Mouse (Mus musculus): ENCODE data around the gene Htra2. TPM values are rescaled to one million over a fixed set of nuclear protein-coding genes. Genes with fewer than 3 reads are reported as not detected.

Gene Htra2
- polyA plus RNA-seq, 1 experiment from 2014 or later = 74.1 TPM

GRCm38 (mm10) chr6:83044742-83045141, 10.3 kb downstream of the Htra2 start:
- no peaks in the 10 kb centered on the region for H3K4me1 ChIP-seq
- H3K4me2 ChIP-seq (replicated peaks) = no peak overlapping the region
- H3K9me3 ChIP-seq = no peaks in the 10 kb centered on the region
- no peaks in the 10 kb centered on the region for H3K27me3 ChIP-seq
- no peak overlapping the region for H3K4me3 ChIP-seq
- ATAC-seq (ENCODE audit: insufficient number of reproducible peaks, insufficient read depth, low FRiP score, low TSS enrichment) = no peak
- 76% methylated on average over 9 of the region's 9 CpGs for WGBS
- H3K9ac ChIP-seq = no peak overlapping the region
- H3K36me3 ChIP-seq = no peaks in the 10 kb centered on the region
- no peak overlapping the region for H3K27ac ChIP-seq

- H3K9me3 ChIP-seq = no peaks in the 10 kb centered on the region
- no peak overlapping the region for H3K4me2 ChIP-seq (replicated peaks)
- no peak overlapping the region for H3K27ac ChIP-seq
- H3K9ac ChIP-seq = no peak overlapping the region
- no peaks in the 10 kb centered on the region for H3K36me3 ChIP-seq
- H3K4me3 ChIP-seq = no peak overlapping the region
- no peak for ATAC-seq (ENCODE audit: insufficient number of reproducible peaks, insufficient read depth, low FRiP score, low TSS enrichment)
- WGBS = 91% methylated on average over 5 of the region's 5 CpGs
- no peaks in the 10 kb centered on the region for H3K4me1 ChIP-seq
- no peaks in the 10 kb centered on the region for H3K27me3 ChIP-seq
These were observed 11.1 kb downstream of the Htra2 start for GRCm38 (mm10) chr6:83043993-83044392.

- WGBS = 69% methylated on average over 6 of the region's 6 CpGs
- Histone ChIP-seq H3K4me2 (replicated peaks) (no peak overlapping the region), H3K4me3 (no peak overlapping the region), H3K9me3 (no peaks in the 10 kb centered on the region), H3K27ac (no peak overlapping the region), H3K9ac (no peak overlapping the region), H3K4me1 (peaks cover 2% of the 10 kb centered on the region; the same call in 1 of the 2 replicates), H3K27me3 (no peaks in the 10 kb centered on the region), H3K36me3 (no peaks in the 10 kb centered on the region)
- no peak for ATAC-seq (ENCODE audit: insufficient number of reproducible peaks, insufficient read depth, low FRiP score, low TSS enrichment)
These were observed 11.5 kb downstream of the Htra2 start for GRCm38 (mm10) chr6:83043561-83043960.

GRCm38 (mm10) chr6:83040601-83041000, 14.5 kb downstream of the Htra2 start:
- Histone ChIP-seq H3K36me3 (no peaks in the 10 kb centered on the region), H3K9ac (no peak overlapping the region), H3K4me3 (no peak overlapping the region), H3K27ac (no peak overlapping the region), H3K4me1 (peaks cover 6% of the 10 kb centered on the region), H3K9me3 (no peaks in the 10 kb centered on the region), H3K27me3 (no peaks in the 10 kb centered on the region), H3K4me2 (replicated peaks) (no peak overlapping the region)
- WGBS = 82% methylated on average over 5 of the region's 5 CpGs
- no peak for ATAC-seq (ENCODE audit: insufficient number of reproducible peaks, insufficient read depth, low FRiP score, low TSS enrichment)

- H3K27ac ChIP-seq = no peak overlapping the region
- no peaks in the 10 kb centered on the region for H3K36me3 ChIP-seq
- peak overlapping the region; percentile 20; the same call in 1 of the 2 replicates for H3K4me3 ChIP-seq
- peak overlapping the region; percentile 53 for H3K4me2 ChIP-seq (replicated peaks)
- H3K27me3 ChIP-seq = no peaks in the 10 kb centered on the region
- ATAC-seq (ENCODE audit: insufficient number of reproducible peaks, insufficient read depth, low FRiP score, low TSS enrichment) = no peak
- peak overlapping the region; percentile 27 for H3K9ac ChIP-seq
- peaks cover 20% of the 10 kb centered on the region for H3K4me1 ChIP-seq
- WGBS = 10% methylated on average over 24 of the region's 24 CpGs
- no peaks in the 10 kb centered on the region for H3K9me3 ChIP-seq
These were observed 16.5 kb downstream of the Htra2 start for GRCm38 (mm10) chr6:83038496-83039012.

GRCm38 (mm10) chr6:83037188-83037587, 17.9 kb downstream of the Htra2 start:
- H3K9me3 ChIP-seq = no peaks in the 10 kb centered on the region
- H3K36me3 ChIP-seq = no peaks in the 10 kb centered on the region
- H3K27ac ChIP-seq = no peak overlapping the region
- H3K4me2 ChIP-seq (replicated peaks) = no peak overlapping the region
- peaks cover 24% of the 10 kb centered on the region for H3K4me1 ChIP-seq
- H3K4me3 ChIP-seq = no peak overlapping the region
- no peak for ATAC-seq (ENCODE audit: insufficient number of reproducible peaks, insufficient read depth, low FRiP score, low TSS enrichment)
- H3K27me3 ChIP-seq = peaks cover 5% of the 10 kb centered on the region; the same call in 1 of the 2 replicates
- no peak overlapping the region for H3K9ac ChIP-seq
- WGBS = 75% methylated on average over 8 of the region's 8 CpGs

- H3K36me3 ChIP-seq = no peaks in the 10 kb centered on the region
- 15% methylated on average over 5 of the region's 5 CpGs for WGBS
- no peak for ATAC-seq (ENCODE audit: insufficient number of reproducible peaks, insufficient read depth, low FRiP score, low TSS enrichment)
- no peaks in the 10 kb centered on the region for H3K9me3 ChIP-seq
- peaks cover 41% of the 10 kb centered on the region for H3K4me1 ChIP-seq
- H3K27me3 ChIP-seq = peaks cover 29% of the 10 kb centered on the region
- peak overlapping the region; percentile 85 for H3K4me2 ChIP-seq (replicated peaks)
- peak overlapping the region; percentile 59 for H3K4me3 ChIP-seq
- peak overlapping the region; percentile 65 for H3K27ac ChIP-seq
- H3K9ac ChIP-seq = peak overlapping the region; percentile 20
These were observed 20.5 kb downstream of the Htra2 start for GRCm38 (mm10) chr6:83034463-83035055.

- under 1% methylated on average over 51 of the region's 51 CpGs for WGBS
- H3K27me3 ChIP-seq = peaks cover 38% of the 10 kb centered on the region
- H3K36me3 ChIP-seq = no peaks in the 10 kb centered on the region
- peak within 1 kb of the TSS; percentile 59 for H3K4me3 ChIP-seq
- no peaks in the 10 kb centered on the region for H3K9me3 ChIP-seq
- peak within 1 kb of the TSS; percentile 85 for H3K4me2 ChIP-seq (replicated peaks)
- peaks cover 38% of the 10 kb centered on the region for H3K4me1 ChIP-seq
- peak within 1 kb of the TSS; percentile 20 for H3K9ac ChIP-seq
- peak within 1 kb of the TSS; percentile 65 for H3K27ac ChIP-seq
- ATAC-seq (ENCODE audit: insufficient number of reproducible peaks, insufficient read depth, low FRiP score, low TSS enrichment) = peak; percentile 73
These were observed 21.6 kb downstream of the Htra2 start, which contains the start of the genes Dok1 and Loxl3 for GRCm38 (mm10) chr6:83033249-83034185. Gene Dok1 (minus strand): TSS chr6:83033471. Gene Loxl3 (plus strand): TSS chr6:83034173.

GRCm38 (mm10) chr6:83032769-83033191, 22.3 kb downstream of the Htra2 start:
- Histone ChIP-seq H3K9ac (peak overlapping the region; percentile 20), H3K9me3 (no peaks in the 10 kb centered on the region), H3K27ac (peak overlapping the region; percentile 65; the same call in 1 of the 2 replicates), H3K4me1 (peaks cover 36% of the 10 kb centered on the region), H3K36me3 (no peaks in the 10 kb centered on the region), H3K27me3 (peaks cover 43% of the 10 kb centered on the region), H3K4me3 (peak overlapping the region; percentile 59), H3K4me2 (replicated peaks) (peak overlapping the region; percentile 85)
- peak; percentile 42 for ATAC-seq (ENCODE audit: insufficient number of reproducible peaks, insufficient read depth, low FRiP score, low TSS enrichment)
- WGBS = 1% methylated on average over 31 of the region's 31 CpGs

- H3K9ac ChIP-seq = peak overlapping the region; percentile 20; the same call in 1 of the 2 replicates
- peaks cover 43% of the 10 kb centered on the region for H3K27me3 ChIP-seq
- H3K4me2 ChIP-seq (replicated peaks) = peak overlapping the region; percentile 85
- H3K4me3 ChIP-seq = peak overlapping the region; percentile 59
- peaks cover 41% of the 10 kb centered on the region for H3K4me1 ChIP-seq
- ATAC-seq (ENCODE audit: insufficient number of reproducible peaks, insufficient read depth, low FRiP score, low TSS enrichment) = no peak
- no peaks in the 10 kb centered on the region for H3K36me3 ChIP-seq
- H3K27ac ChIP-seq = no peak overlapping the region
- no peaks in the 10 kb centered on the region for H3K9me3 ChIP-seq
- 16% methylated on average over 18 of the region's 18 CpGs for WGBS
These were observed 23.0 kb downstream of the Htra2 start for GRCm38 (mm10) chr6:83031921-83032590.

GRCm38 (mm10) chr6:83031111-83031510, 24.0 kb downstream of the Htra2 start:
- H3K27ac ChIP-seq = no peak overlapping the region
- peaks cover 43% of the 10 kb centered on the region for H3K27me3 ChIP-seq
- no peaks in the 10 kb centered on the region for H3K9me3 ChIP-seq
- H3K36me3 ChIP-seq = no peaks in the 10 kb centered on the region
- H3K4me3 ChIP-seq = no peak overlapping the region
- peaks cover 41% of the 10 kb centered on the region for H3K4me1 ChIP-seq
- WGBS = 59% methylated on average over 7 of the region's 7 CpGs
- no peak overlapping the region for H3K9ac ChIP-seq
- ATAC-seq (ENCODE audit: insufficient number of reproducible peaks, insufficient read depth, low FRiP score, low TSS enrichment) = no peak
- H3K4me2 ChIP-seq (replicated peaks) = no peak overlapping the region
